Mouse (Mus musculus) hindbrain, embryonic 10.5 days (tissue): ENCODE measurements around the gene Lrba. TPM values are rescaled to one million over a fixed set of nuclear protein-coding genes. Genes with fewer than 3 reads are reported as not detected.

Experiments used
- DNase-seq: peaks from one replicate; pipeline ENCODE4 v3.0.0-alpha.2; 2017; ENCODE audit warnings: low spot score
- H3K27ac ChIP-seq: fragments of 300-500 bp; sonication (generic); 2 replicates; pipeline ENCODE4 v1.5.1; 2016; ENCODE audit warnings: mild to moderate bottlenecking, moderate library complexity
- H3K27me3 ChIP-seq: fragments of 300-500 bp; sonication (generic); 2 replicates; pipeline ENCODE4 v1.6.1; 2016; ENCODE audit warnings: mild to moderate bottlenecking; ENCODE audit not compliant: poor library complexity, insufficient read depth, severe bottlenecking
- H3K36me3 ChIP-seq: fragments of 300-500 bp; sonication (generic); 2 replicates; pipeline ENCODE4 v1.6.1; 2016; ENCODE audit warnings: mild to moderate bottlenecking, moderate library complexity
- H3K4me1 ChIP-seq: fragments of 300-500 bp; sonication (generic); replicated peaks from 2 replicates; pipeline ENCODE4 v1.6.1; 2016; ENCODE audit warnings: mild to moderate bottlenecking
- H3K4me3 ChIP-seq: fragments of 300-500 bp; sonication (generic); 2 replicates; pipeline ENCODE4 v1.5.1; 2016; ENCODE audit warnings: mild to moderate bottlenecking, moderate library complexity
- H3K9me3 ChIP-seq: fragments of 300-500 bp; sonication (generic); 2 replicates; pipeline ENCODE4 v1.6.1; 2016; ENCODE audit warnings: mild to moderate bottlenecking, moderate library complexity
- WGBS: fragments of 180-500 bp; shearing (Covaris S2); methylation state at CpG from one replicate; pipeline ENCODE4 v1.1.7; 2016; 5-methylcytosine and 5-hydroxymethylcytosine counted together
- polyA plus RNA-seq: library from polyadenylated mRNA; unstranded; fragments of >200 nt; fragmentation: Nextera tagmentation; extraction: Ambion mirVana; gene quantifications from 2 replicates; pipeline ENCODE4 v1.2.1, GENCODE M21; 2016

Gene Lrba
- polyA plus RNA-seq, 1 experiment from 2014 or later: 4.5 TPM

GRCm38 (mm10) chr3:86793264-86793663 lies 568.8 kb downstream of the Lrba start:
- Histone ChIP-seq H3K36me3 (peaks cover 63% of the 10 kb centered on the region), H3K4me1 (peaks cover 27% of the 10 kb centered on the region), H3K4me3 (no peak overlapping the region), H3K9me3 (no peaks in the 10 kb centered on the region), H3K27me3 (no peaks in the 10 kb centered on the region), H3K27ac (no peak overlapping the region)
- 81% methylated on average over 4 of the region's 4 CpGs for whole genome bisulfite sequencing
- no peak for DNase-seq

- 63% methylated on average over 1 of the region's 1 CpGs for WGBS
- no peak overlapping the region for H3K4me3 ChIP-seq
- H3K36me3 ChIP-seq: peaks cover 64% of the 10 kb centered on the region
- no peak for DNase-seq
- H3K27ac ChIP-seq: no peak overlapping the region
- no peaks in the 10 kb centered on the region for H3K9me3 ChIP-seq
- no peaks in the 10 kb centered on the region for H3K27me3 ChIP-seq
- peaks cover 23% of the 10 kb centered on the region for H3K4me1 ChIP-seq
Measured at GRCm38 (mm10) chr3:86793720-86794191, 569.3 kb downstream of the Lrba start.

- Histone ChIP-seq H3K27me3 (no peaks in the 10 kb centered on the region), H3K4me1 (peaks cover 6% of the 10 kb centered on the region), H3K36me3 (peaks cover 62% of the 10 kb centered on the region), H3K9me3 (no peaks in the 10 kb centered on the region), H3K4me3 (no peak overlapping the region), H3K27ac (no peak overlapping the region)
- peak; percentile 37 for DNase-seq
- 40% methylated on average over 6 of the region's 6 CpGs for WGBS
Measured at GRCm38 (mm10) chr3:86796716-86797115, 572.2 kb downstream of the Lrba start.

- Histone ChIP-seq H3K36me3 (peaks cover 49% of the 10 kb centered on the region), H3K27ac (no peak overlapping the region), H3K9me3 (no peaks in the 10 kb centered on the region), H3K4me1 (peaks cover 12% of the 10 kb centered on the region), H3K27me3 (no peaks in the 10 kb centered on the region), H3K4me3 (no peak overlapping the region)
- 89% methylated on average over 13 of the region's 13 CpGs for WGBS
- no peak for DNase-seq
Measured at GRCm38 (mm10) chr3:86797871-86798460, 573.5 kb downstream of the Lrba start.

- DNase-seq: no peak
- no peaks in the 10 kb centered on the region for H3K27me3 ChIP-seq
- no peaks in the 10 kb centered on the region for H3K9me3 ChIP-seq
- no peak overlapping the region for H3K4me3 ChIP-seq
- H3K27ac ChIP-seq: 0 out of 2 replicates have a peak overlapping the region, but pooled peaks have one; percentile 18
- H3K36me3 ChIP-seq: peaks cover 44% of the 10 kb centered on the region
- 91% methylated on average over 9 of the region's 9 CpGs for WGBS
- peaks cover 17% of the 10 kb centered on the region for H3K4me1 ChIP-seq
Measured at GRCm38 (mm10) chr3:86799041-86799440, 574.6 kb downstream of the Lrba start.

- 88% methylated on average over 8 of the region's 8 CpGs for WGBS
- Histone ChIP-seq H3K4me1 (peaks cover 17% of the 10 kb centered on the region), H3K27ac (no peak overlapping the region), H3K4me3 (no peak overlapping the region), H3K9me3 (no peaks in the 10 kb centered on the region), H3K36me3 (peaks cover 50% of the 10 kb centered on the region), H3K27me3 (no peaks in the 10 kb centered on the region)
- no peak for DNase-seq
Measured at GRCm38 (mm10) chr3:86800841-86801240, 576.4 kb downstream of the Lrba start.

GRCm38 (mm10) chr3:86802825-86803224 lies 578.3 kb downstream of the Lrba start:
- Histone ChIP-seq H3K4me3 (no peak overlapping the region), H3K27ac (0 out of 2 replicates have a peak overlapping the region, but pooled peaks have one; percentile 41), H3K9me3 (no peaks in the 10 kb centered on the region), H3K36me3 (peaks cover 46% of the 10 kb centered on the region), H3K27me3 (no peaks in the 10 kb centered on the region), H3K4me1 (peaks cover 17% of the 10 kb centered on the region)
- 43% methylated on average over 8 of the region's 8 CpGs for WGBS
- DNase-seq: no peak

- DNase-seq: no peak
- Histone ChIP-seq H3K36me3 (peaks cover 34% of the 10 kb centered on the region), H3K9me3 (no peaks in the 10 kb centered on the region), H3K27me3 (no peaks in the 10 kb centered on the region), H3K4me1 (peaks cover 17% of the 10 kb centered on the region), H3K27ac (no peak overlapping the region), H3K4me3 (no peak overlapping the region)
- WGBS: 94% methylated on average over 9 of the region's 9 CpGs
Measured at GRCm38 (mm10) chr3:86804265-86804664, 579.8 kb downstream of the Lrba start.

GRCm38 (mm10) chr3:86806834-86807233 lies 582.4 kb downstream of the Lrba start:
- Histone ChIP-seq H3K9me3 (no peaks in the 10 kb centered on the region), H3K4me3 (no peak overlapping the region), H3K27me3 (no peaks in the 10 kb centered on the region), H3K36me3 (peaks cover 28% of the 10 kb centered on the region), H3K27ac (no peak overlapping the region), H3K4me1 (peaks cover 11% of the 10 kb centered on the region)
- no peak for DNase-seq
- WGBS: 94% methylated on average over 9 of the region's 9 CpGs

GRCm38 (mm10) chr3:86807750-86808467 lies 583.4 kb downstream of the Lrba start:
- Histone ChIP-seq H3K4me3 (no peak overlapping the region), H3K9me3 (no peaks in the 10 kb centered on the region), H3K27me3 (no peaks in the 10 kb centered on the region), H3K36me3 (peaks cover 28% of the 10 kb centered on the region), H3K4me1 (peaks cover 6% of the 10 kb centered on the region), H3K27ac (no peak overlapping the region)
- WGBS: 78% methylated on average over 14 of the region's 14 CpGs
- DNase-seq: peak; percentile 40

GRCm38 (mm10) chr3:86809199-86809598 lies 584.7 kb downstream of the Lrba start:
- Histone ChIP-seq H3K36me3 (peaks cover 26% of the 10 kb centered on the region), H3K27me3 (no peaks in the 10 kb centered on the region), H3K4me3 (no peak overlapping the region), H3K9me3 (no peaks in the 10 kb centered on the region), H3K4me1 (no peaks in the 10 kb centered on the region), H3K27ac (no peak overlapping the region)
- 88% methylated on average over 9 of the region's 9 CpGs for WGBS
- no peak for DNase-seq

- 72% methylated on average over 2 of the region's 2 CpGs for WGBS
- H3K4me3 ChIP-seq: no peak overlapping the region
- H3K36me3 ChIP-seq: peaks cover 26% of the 10 kb centered on the region
- H3K9me3 ChIP-seq: no peaks in the 10 kb centered on the region
- no peaks in the 10 kb centered on the region for H3K4me1 ChIP-seq
- H3K27ac ChIP-seq: no peak overlapping the region
- no peaks in the 10 kb centered on the region for H3K27me3 ChIP-seq
- no peak for DNase-seq
Measured at GRCm38 (mm10) chr3:86809646-86810045, 585.2 kb downstream of the Lrba start.

GRCm38 (mm10) chr3:86810908-86811307 lies 586.4 kb downstream of the Lrba start:
- H3K27me3 ChIP-seq: no peaks in the 10 kb centered on the region
- no peak overlapping the region for H3K4me3 ChIP-seq
- DNase-seq: no peak
- no peaks in the 10 kb centered on the region for H3K9me3 ChIP-seq
- no peaks in the 10 kb centered on the region for H3K4me1 ChIP-seq
- H3K27ac ChIP-seq: no peak overlapping the region
- peaks cover 24% of the 10 kb centered on the region for H3K36me3 ChIP-seq
- WGBS: 90% methylated on average over 5 of the region's 5 CpGs
